Mouse (Mus musculus) ES-E14 (cell line): ENCODE measurements around the gene Foxa1. TPM values are rescaled to one million over a fixed set of nuclear protein-coding genes. Genes with fewer than 3 reads are reported as not detected.
A peak's percentile ranks its signal among the peaks of the same experiment; 100 is the strongest.

Experiments used
- DNase-seq: peaks from one replicate; pipeline ENCODE4 v3.0.0-alpha.2; 2013; ENCODE audit warnings: low read depth, low spot score
- H3K27ac ChIP-seq: 2 replicates; pipeline ENCODE4 v1.5.1; 2012; ENCODE audit warnings: low read depth, mild to moderate bottlenecking, low read length, moderate library complexity, mixed read lengths; ENCODE audit not compliant: poor library complexity, insufficient read depth, severe bottlenecking
- H3K36me3 ChIP-seq: 2 replicates; pipeline ENCODE4 v1.6.1; 2012; ENCODE audit warnings: mild to moderate bottlenecking, low read length, moderate library complexity, mixed read lengths; ENCODE audit not compliant: control insufficient read depth, poor library complexity, insufficient read depth, severe bottlenecking
- H3K4me1 ChIP-seq, 2 experiments: fragments of 150-350 bp in 1 of 2; sonication (generic) in 1 of 2; 2 replicates each; pipeline ENCODE4 v1.6.1; 2012; ENCODE audit warnings: low read length in 2 of 2, mild to moderate bottlenecking in 1 of 2, mixed read lengths in 1 of 2; ENCODE audit not compliant: control insufficient read depth in 2 of 2, insufficient read depth in 2 of 2, poor library complexity in 1 of 2
- H3K4me3 ChIP-seq, 2 experiments: fragments of 150-350 bp in 1 of 2; sonication (generic) in 1 of 2; 2 replicates each; pipeline ENCODE4 v1.5.1; 2012; ENCODE audit warnings: low read length in 2 of 2, low read depth in 1 of 2, mild to moderate bottlenecking in 1 of 2, mixed read lengths in 1 of 2; ENCODE audit not compliant: insufficient read depth in 1 of 2, poor library complexity in 1 of 2, severe bottlenecking in 1 of 2
- H3K9ac ChIP-seq: 2 replicates; pipeline ENCODE4 v1.6.1; 2012; ENCODE audit warnings: low read depth, mild to moderate bottlenecking, low read length, mixed read lengths; ENCODE audit not compliant: poor library complexity, insufficient read depth, severe bottlenecking
- H3K9me3 ChIP-seq: fragments of 150-350 bp; sonication (generic); 2 replicates; pipeline ENCODE4 v1.6.1; 2012; ENCODE audit warnings: low read depth, mild to moderate bottlenecking, low read length; ENCODE audit not compliant: control insufficient read depth, insufficient read depth
- CHD2 ChIP-seq: IDR thresholded peaks from 2 replicates; pipeline ENCODE4 v1.6.1; 2014; ENCODE audit warnings: mild to moderate bottlenecking, low read depth, low read length, inconsistent platforms
- HCFC1 ChIP-seq: IDR thresholded peaks from 2 replicates; pipeline ENCODE4 v1.6.1; 2012; ENCODE audit warnings: low read length, inconsistent platforms, borderline replicate concordance; ENCODE audit not compliant: insufficient read depth
- MAFK ChIP-seq: IDR thresholded peaks from 2 replicates; pipeline ENCODE4 v1.6.1; 2014; ENCODE audit warnings: mild to moderate bottlenecking, low read depth, low read length, inconsistent platforms; ENCODE audit not compliant: insufficient read depth
- ZC3H11A ChIP-seq: IDR thresholded peaks from 2 replicates; pipeline ENCODE4 v1.6.1; 2012; ENCODE audit warnings: low read depth, mild to moderate bottlenecking, inconsistent platforms, low read length, borderline replicate concordance
- ZNF384 ChIP-seq: IDR thresholded peaks from 2 replicates; pipeline ENCODE4 v1.6.1; 2012; ENCODE audit warnings: low read depth, low read length, inconsistent platforms
- in situ Hi-C, 2 experiments: fragments of 600-800 bp; cut with MboI; formaldehyde crosslinking; loops; one replicate each; pipeline ENCODE4 v1.15.1; 2025; ENCODE audit warnings: low sequenced_read_pairs in 2 of 2, inconsistent platforms in 1 of 2; ENCODE audit not compliant: unreplicated experiment in 2 of 2
- total RNA-seq: library from RNA; depleted of rRNA; stranded (reverse); fragments of 300-350 nt; gene quantifications from 2 replicates; pipeline ENCODE4 v1.2.3, GENCODE M21; 2012

Gene Foxa1
- total RNA-seq, 1 experiment, result 0.36 TPM

GRCm38 (mm10) chr12:57534879-57535611, 11.7 kb downstream of the Foxa1 start:
- DNase-seq, result no peak
- TF ChIP-seq ZC3H11A (no peak), ZNF384 (0 out of 2 replicates have a peak, but pooled peaks have one; percentile 3)
- no peak overlapping the region for H3K9ac ChIP-seq
- H3K4me3 ChIP-seq, result peak overlapping the region; percentile 26 to 56; a peak in 3 of 4 replicates
- H3K4me1 ChIP-seq, result peaks cover 0 to 3% of the 10 kb centered on the region in 2 experiments; a peak in 1 of 4 replicates
- no peaks in the 10 kb centered on the region for H3K36me3 ChIP-seq
- H3K27ac ChIP-seq, result no peak overlapping the region
- H3K9me3 ChIP-seq, result no peaks in the 10 kb centered on the region
- in situ Hi-C loops, result loop anchor here (5.0 kb wide), 2 partner anchors 843 to 998 kb away; partner anchors contain the start of genes Nkx2-1 (in 1 of the 2) and Pax9 (in 1 of the 2)

DNA sequence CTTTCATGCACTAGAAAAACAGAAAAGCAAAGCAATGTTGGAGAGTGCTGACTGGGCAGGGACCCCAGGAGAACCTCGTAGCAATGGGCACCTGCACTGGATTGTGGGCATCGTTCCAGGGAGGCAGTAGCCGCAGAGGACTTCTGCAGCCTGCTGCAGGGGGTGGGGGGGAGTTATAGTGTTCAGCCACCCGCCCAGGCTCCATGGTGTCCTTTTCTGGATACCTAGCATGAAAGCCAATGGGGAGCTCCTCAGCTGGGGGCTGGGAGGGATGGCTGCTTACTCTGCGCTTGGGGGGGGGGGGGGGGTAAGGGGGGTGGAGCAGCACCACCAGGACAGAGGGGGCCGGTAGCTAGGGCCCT, 12.2 kb downstream of the Foxa1 start:
- Histone ChIP-seq H3K4me1 (peaks cover 0 to 3% of the 10 kb centered on the region in 2 experiments; a peak in 1 of 4 replicates), H3K36me3 (no peaks in the 10 kb centered on the region), H3K4me3 (peak overlapping the region in 1 of 2 experiments; percentile 56; a peak in 2 of 4 replicates), H3K9me3 (no peaks in the 10 kb centered on the region), H3K9ac (no peak overlapping the region), H3K27ac (no peak overlapping the region)
- no peak for TF ChIP-seq MAFK
- TF ChIP-seq ZNF384, result no peak
- TF ChIP-seq HCFC1, result no peak
- no peak for TF ChIP-seq CHD2
- no peak for TF ChIP-seq ZC3H11A
- in situ Hi-C loops, result no loop called here
- no peak for DNase-seq

DNA sequence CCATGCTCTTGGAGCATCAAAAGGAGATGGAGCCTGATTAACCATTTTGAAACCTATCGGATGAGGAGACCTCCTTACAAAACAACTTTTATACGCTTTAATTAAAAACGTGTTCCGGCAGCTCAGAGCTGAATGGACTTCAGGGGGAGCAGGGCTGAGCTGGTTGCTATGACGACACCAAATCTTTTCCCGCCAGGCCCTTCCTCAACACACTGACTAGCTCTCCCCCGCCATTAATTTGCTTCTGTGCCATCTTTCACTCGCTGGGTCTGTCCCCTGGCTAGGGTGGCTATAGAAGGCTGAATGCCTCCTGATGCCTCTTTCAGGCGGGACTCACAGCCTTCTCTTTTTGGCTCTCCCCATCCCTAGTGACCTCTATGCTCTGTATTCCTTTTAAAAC, 16.2 kb downstream of the Foxa1 start:
- Histone ChIP-seq H3K9me3 (no peaks in the 10 kb centered on the region), H3K4me1 (no peaks in the 10 kb centered on the region; a peak in 1 of 4 replicates), H3K27ac (no peak overlapping the region), H3K9ac (no peak overlapping the region), H3K4me3 (no peak overlapping the region), H3K36me3 (no peaks in the 10 kb centered on the region)
- no peak for DNase-seq
- in situ Hi-C loops, result no loop called here
- TF ChIP-seq MAFK (no peak), CHD2 (no peak), ZC3H11A (no peak), HCFC1 (no peak), ZNF384 (no peak)

GRCm38 (mm10) chr12:57528335-57528734, 18.4 kb downstream of the Foxa1 start:
- no peak for DNase-seq
- no peak for TF ChIP-seq HCFC1
- TF ChIP-seq ZNF384, result no peak
- no peak for TF ChIP-seq ZC3H11A
- no peak for TF ChIP-seq CHD2
- TF ChIP-seq MAFK, result no peak
- H3K9me3 ChIP-seq, result no peaks in the 10 kb centered on the region
- H3K4me3 ChIP-seq, result no peak overlapping the region
- no peak overlapping the region for H3K27ac ChIP-seq
- H3K36me3 ChIP-seq, result no peaks in the 10 kb centered on the region
- no peaks in the 10 kb centered on the region for H3K4me1 ChIP-seq
- in situ Hi-C loops, result no loop called here
- no peak overlapping the region for H3K9ac ChIP-seq
